Mouse (Mus musculus) urinary bladder, adult 2 months (tissue): ENCODE results near the gene Foxp2. TPM values are rescaled to one million over a fixed set of nuclear protein-coding genes. Genes with fewer than 3 reads are reported as not detected.
A peak's percentile ranks its signal among the peaks of the same experiment; 100 is the strongest.

Experiments used
- DNase-seq: peaks from one replicate; pipeline ENCODE4 v3.0.0; 2022; ENCODE audit warnings: low spot score
- polyA plus RNA-seq: library from polyadenylated mRNA; depleted of rRNA; stranded (reverse); fragments of >200 nt; gene quantifications from 2 replicates; pipeline ENCODE4 v1.2.3, GENCODE M21; 2012; rRNA removed

Foxp2 gene
- 13.4 and 20.0 TPM in 2 replicates for polyA plus RNA-seq

- peak; percentile 49 for DNase-seq
Observed at GRCm38 (mm10) chr6:14901183-14901970, at the start of gene Foxp2. Foxp2 (plus strand) TSS chr6:14901349.

GRCm38 (mm10) chr6:14885199-14885598, 15.9 kb upstream of the Foxp2 start:
- DNase-seq = no peak

GRCm38 (mm10) chr6:14897028-14897427, 4.1 kb upstream of the Foxp2 start:
- no peak for DNase-seq

- no peak for DNase-seq
Observed at GRCm38 (mm10) chr6:14898096-14898855, 2.9 kb upstream of the Foxp2 start.

GRCm38 (mm10) chr6:14899021-14899610, 2.0 kb upstream of the Foxp2 start:
- no peak for DNase-seq

- no peak for DNase-seq
Observed at GRCm38 (mm10) chr6:14899936-14900578, 1.1 kb upstream of the Foxp2 start.

GRCm38 (mm10) chr6:14900579-14901021, 549 bp upstream of the Foxp2 start:
- DNase-seq = peak; percentile 44

GRCm38 (mm10) chr6:14901971-14902670, 972 bp downstream of the Foxp2 start:
- DNase-seq = no peak

- no peak for DNase-seq
Observed at GRCm38 (mm10) chr6:14903271-14903965, 2.3 kb downstream of the Foxp2 start.

- no peak for DNase-seq
Observed at GRCm38 (mm10) chr6:14915066-14915465, 13.9 kb downstream of the Foxp2 start.

GRCm38 (mm10) chr6:14922704-14923103, 21.6 kb downstream of the Foxp2 start:
- no peak for DNase-seq

GRCm38 (mm10) chr6:14924976-14925489, 23.9 kb downstream of the Foxp2 start:
- DNase-seq = no peak

- no peak for DNase-seq
Observed at GRCm38 (mm10) chr6:14951060-14951459, 49.9 kb downstream of the Foxp2 start.

GRCm38 (mm10) chr6:14952731-14953130, 51.6 kb downstream of the Foxp2 start:
- DNase-seq = no peak

- DNase-seq = no peak
Observed at GRCm38 (mm10) chr6:14977042-14977441, 75.9 kb downstream of the Foxp2 start.

- DNase-seq = no peak
Observed at GRCm38 (mm10) chr6:14978201-14978600, 77.1 kb downstream of the Foxp2 start.

GRCm38 (mm10) chr6:15008113-15008512, 107.0 kb downstream of the Foxp2 start:
- no peak for DNase-seq

GRCm38 (mm10) chr6:15028488-15028887, 127.3 kb downstream of the Foxp2 start:
- DNase-seq = no peak

GRCm38 (mm10) chr6:15029446-15030125, 128.4 kb downstream of the Foxp2 start:
- DNase-seq = no peak

GRCm38 (mm10) chr6:15063246-15063645, 162.1 kb downstream of the Foxp2 start:
- no peak for DNase-seq
